Mouse (Mus musculus): ENCODE measurements around the gene Galnt14.

DNA sequence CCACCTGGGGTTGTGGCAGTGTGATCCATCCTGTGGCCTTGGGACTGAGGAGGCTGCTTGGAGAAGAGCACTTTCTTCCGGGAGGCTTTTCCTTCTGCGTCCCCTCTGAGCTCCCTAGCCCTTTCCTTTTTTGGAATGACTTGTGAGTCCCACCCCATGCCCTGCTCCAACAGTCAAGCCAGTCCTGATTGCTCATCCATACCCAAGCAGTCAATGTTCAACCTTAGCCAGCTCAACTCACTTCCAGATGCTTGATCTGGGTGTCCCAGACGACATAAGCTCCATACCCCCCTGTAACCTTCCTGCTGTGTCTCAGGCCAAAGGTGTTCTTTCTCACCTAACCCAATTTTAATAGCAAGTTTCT is 70.2 kb downstream of the Galnt14 start:
- no peak for TF ChIP-seq CTCF (conservative IDR thresholded peaks at IDR 0.05; ENCODE audit: low read length)
- no peak for TF ChIP-seq NANOG (IDR thresholded peaks at IDR 0.05; ENCODE audit: borderline replicate concordance, low read length)
- TF ChIP-seq POU5F1 (IDR thresholded peaks at IDR 0.05; ENCODE audit: borderline replicate concordance, low read length) = no peak

Data from E14TG2a.4 (cell line).